Mouse (Mus musculus): ENCODE data around the gene Vwa5b1. TPM values are rescaled to one million over a fixed set of nuclear protein-coding genes. Genes with fewer than 3 reads are reported as not detected.

The Vwa5b1 gene
- polyA plus RNA-seq, 1 experiment from 2014 or later, result 0.19 TPM

DNA sequence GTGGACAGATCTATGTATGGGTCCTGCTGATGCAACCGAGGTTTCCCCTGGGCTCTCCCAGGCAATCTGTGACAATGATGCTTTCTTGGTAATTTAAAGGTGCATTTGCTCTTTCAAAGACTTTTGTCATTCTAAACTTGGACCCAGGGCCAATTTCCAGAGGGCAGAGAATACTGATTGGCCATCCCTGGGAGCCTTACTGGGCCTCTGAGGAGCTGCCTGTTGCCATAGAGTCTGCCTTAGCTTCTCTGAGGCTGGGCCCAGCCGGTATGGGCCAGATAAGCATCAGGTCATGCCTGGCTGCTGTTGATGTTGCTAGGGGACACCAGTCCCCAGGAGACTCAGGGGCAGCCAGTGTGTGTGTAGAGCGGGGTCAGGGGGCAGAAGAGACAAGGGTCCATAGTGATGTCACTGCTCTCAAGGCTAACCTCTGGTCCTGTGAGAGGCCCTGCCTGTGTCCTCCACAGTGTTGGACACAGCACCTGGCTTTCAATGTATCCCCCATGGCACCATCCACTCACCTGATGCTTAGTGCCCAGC is 12.5 kb upstream of the Vwa5b1 start:
- Histone ChIP-seq H3K4me3 (replicated peaks) (no peak overlapping the region), H3K9ac (no peak overlapping the region), H3K4me2 (replicated peaks) (no peak overlapping the region), H3K27ac (no peak overlapping the region), H3K36me3 (no peaks in the 10 kb centered on the region), H3K9me3 (no peaks in the 10 kb centered on the region), H3K27me3 (replicated peaks) (no peaks in the 10 kb centered on the region), H3K4me1 (replicated peaks) (no peaks in the 10 kb centered on the region)
- WGBS, result 51% methylated on average over 3 of the region's 3 CpGs
- no peak for ATAC-seq

GRCm38 (mm10) chr4:138642272-138642671 is 6.6 kb upstream of the Vwa5b1 start:
- WGBS, result 24% methylated on average over 4 of the region's 4 CpGs
- no peaks in the 10 kb centered on the region for H3K27me3 ChIP-seq (replicated peaks)

GRCm38 (mm10) chr4:138636146-138636511 is 445 bp upstream of the Vwa5b1 start:
- H3K4me1 ChIP-seq (replicated peaks), result no peaks in the 10 kb centered on the region
- no peak overlapping the region for H3K4me3 ChIP-seq (replicated peaks)
- no peak overlapping the region for H3K9ac ChIP-seq
- H3K4me2 ChIP-seq (replicated peaks), result no peak overlapping the region
- no peak overlapping the region for H3K27ac ChIP-seq
- no peak for ATAC-seq
- H3K27me3 ChIP-seq (replicated peaks), result no peaks in the 10 kb centered on the region; the same call in 1 of the 2 replicates
- H3K36me3 ChIP-seq, result no peaks in the 10 kb centered on the region
- H3K9me3 ChIP-seq, result no peaks in the 10 kb centered on the region
- 48% methylated on average over 4 of the region's 4 CpGs for WGBS

More at GRCm38 (mm10) chr4:138642272-138642671, 6.6 kb upstream of the Vwa5b1 start:
- Histone ChIP-seq H3K4me2 (replicated peaks) (no peak overlapping the region), H3K4me1 (replicated peaks) (no peaks in the 10 kb centered on the region), H3K4me3 (replicated peaks) (no peak overlapping the region), H3K9me3 (no peaks in the 10 kb centered on the region), H3K36me3 (no peaks in the 10 kb centered on the region), H3K9ac (no peak overlapping the region), H3K27ac (no peak overlapping the region)
- ATAC-seq, result no peak

DNA sequence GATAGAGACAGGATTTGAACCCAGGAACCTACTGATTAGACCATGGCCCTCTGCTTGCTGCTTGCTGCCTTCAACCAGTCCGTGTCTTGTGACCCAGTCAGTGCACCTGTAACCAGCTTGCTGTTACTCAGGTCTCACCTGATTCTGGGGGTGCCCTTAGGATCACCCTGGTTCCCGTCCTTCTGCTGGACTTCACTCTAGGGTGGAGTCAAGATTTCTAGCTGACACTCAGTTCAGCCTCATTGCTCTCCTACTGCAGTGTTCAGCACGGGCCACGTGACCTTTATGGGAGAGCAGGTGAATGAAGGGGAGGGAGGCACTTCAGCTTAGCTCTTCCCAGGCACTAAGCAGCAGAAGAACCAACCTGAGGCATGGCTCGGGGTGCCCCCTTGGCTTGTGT is 7.4 kb downstream of the Vwa5b1 start:
- Histone ChIP-seq H3K27me3 (replicated peaks) (no peaks in the 10 kb centered on the region), H3K36me3 (no peaks in the 10 kb centered on the region), H3K9ac (no peak overlapping the region), H3K9me3 (no peaks in the 10 kb centered on the region), H3K4me2 (replicated peaks) (no peak overlapping the region), H3K4me1 (replicated peaks) (no peaks in the 10 kb centered on the region), H3K27ac (no peak overlapping the region), H3K4me3 (replicated peaks) (no peak overlapping the region)
- peak; percentile 75 for ATAC-seq
- 59% methylated on average over 5 of the region's 5 CpGs for WGBS

GRCm38 (mm10) chr4:138614454-138614853 is 21.2 kb downstream of the Vwa5b1 start:
- WGBS, result 1% methylated on average over 8 of the region's 8 CpGs
- no peak for ATAC-seq

GRCm38 (mm10) chr4:138601926-138602325 is 33.8 kb downstream of the Vwa5b1 start:
- no peaks in the 10 kb centered on the region for H3K36me3 ChIP-seq
- no peak overlapping the region for H3K27ac ChIP-seq
- 60% methylated on average over 9 of the region's 9 CpGs for WGBS
- no peaks in the 10 kb centered on the region for H3K27me3 ChIP-seq (replicated peaks)
- H3K9me3 ChIP-seq, result no peaks in the 10 kb centered on the region
- no peak overlapping the region for H3K4me3 ChIP-seq (replicated peaks)
- H3K4me2 ChIP-seq (replicated peaks), result no peak overlapping the region
- H3K4me1 ChIP-seq (replicated peaks), result no peaks in the 10 kb centered on the region
- no peak overlapping the region for H3K9ac ChIP-seq
- no peak for ATAC-seq

More at GRCm38 (mm10) chr4:138614454-138614853, 21.2 kb downstream of the Vwa5b1 start:
- Histone ChIP-seq H3K9ac (no peak overlapping the region), H3K9me3 (no peaks in the 10 kb centered on the region), H3K4me3 (replicated peaks) (no peak overlapping the region), H3K4me1 (replicated peaks) (0 out of 2 replicates have a peak, but pooled peaks cover 3% of the 10 kb centered on the region), H3K27ac (no peak overlapping the region), H3K4me2 (replicated peaks) (no peak overlapping the region), H3K27me3 (replicated peaks) (no peaks in the 10 kb centered on the region), H3K36me3 (no peaks in the 10 kb centered on the region)

GRCm38 (mm10) chr4:138597904-138598347 is 37.8 kb downstream of the Vwa5b1 start:
- Histone ChIP-seq H3K4me3 (replicated peaks) (no peak overlapping the region), H3K27me3 (replicated peaks) (no peaks in the 10 kb centered on the region), H3K36me3 (no peaks in the 10 kb centered on the region), H3K4me1 (replicated peaks) (no peaks in the 10 kb centered on the region), H3K9ac (no peak overlapping the region), H3K4me2 (replicated peaks) (no peak overlapping the region), H3K27ac (no peak overlapping the region), H3K9me3 (no peaks in the 10 kb centered on the region)
- WGBS, result 10% methylated on average over 7 of the region's 7 CpGs
- ATAC-seq, result no peak

DNA sequence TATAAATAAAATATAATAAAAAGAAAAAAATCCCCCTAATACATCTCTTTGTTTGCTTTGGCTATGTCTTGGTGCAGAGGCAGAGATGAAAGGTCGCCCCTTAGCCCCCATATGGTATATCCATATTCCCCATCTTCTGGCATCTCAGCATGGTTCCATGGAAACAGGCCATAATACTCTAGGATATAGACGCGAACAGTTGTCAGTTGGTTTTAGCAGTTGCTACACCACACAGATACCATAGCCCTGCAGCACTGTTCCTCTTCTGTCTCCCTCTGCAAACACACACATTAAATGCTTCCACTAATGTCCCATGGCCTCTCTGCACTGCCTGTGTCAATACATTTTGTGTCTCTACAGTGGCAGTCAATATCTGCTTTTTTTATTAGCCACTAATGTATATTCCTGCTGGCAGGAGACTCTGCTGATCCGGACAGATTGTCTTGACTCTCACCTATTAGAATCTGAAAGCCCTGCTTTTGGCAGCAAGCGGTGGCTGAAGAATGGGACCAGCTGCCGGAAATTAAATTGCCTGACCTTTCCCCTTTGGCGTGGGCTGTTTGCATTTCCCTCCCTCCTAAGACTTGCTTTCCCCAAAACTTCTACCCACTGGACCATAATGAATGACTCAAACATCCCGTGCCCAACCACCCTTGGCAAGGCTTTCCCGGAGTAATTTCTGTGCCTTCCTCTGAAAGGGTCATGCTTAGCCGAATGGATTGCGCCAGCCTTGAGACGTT is 39.1 kb downstream of the Vwa5b1 start:
- H3K36me3 ChIP-seq, result no peaks in the 10 kb centered on the region
- H3K27ac ChIP-seq, result no peak overlapping the region

GRCm38 (mm10) chr4:138584946-138585345 is 50.7 kb downstream of the Vwa5b1 start:
- no peak overlapping the region for H3K4me3 ChIP-seq (replicated peaks)
- H3K9ac ChIP-seq, result no peak overlapping the region
- H3K36me3 ChIP-seq, result no peaks in the 10 kb centered on the region
- no peak overlapping the region for H3K4me2 ChIP-seq (replicated peaks)
- no peaks in the 10 kb centered on the region for H3K4me1 ChIP-seq (replicated peaks)
- H3K27ac ChIP-seq, result no peak overlapping the region
- no peak for ATAC-seq
- no peaks in the 10 kb centered on the region for H3K27me3 ChIP-seq (replicated peaks)
- H3K9me3 ChIP-seq, result no peaks in the 10 kb centered on the region

More for the DNA sequence above, 39.1 kb downstream of the Vwa5b1 start:
- no peak for ATAC-seq
- H3K4me3 ChIP-seq (replicated peaks), result no peak overlapping the region
- H3K9me3 ChIP-seq, result no peaks in the 10 kb centered on the region
- no peaks in the 10 kb centered on the region for H3K27me3 ChIP-seq (replicated peaks)
- no peak overlapping the region for H3K4me2 ChIP-seq (replicated peaks)
- 70% methylated on average over 12 of the region's 12 CpGs for WGBS
- no peaks in the 10 kb centered on the region for H3K4me1 ChIP-seq (replicated peaks)
- H3K9ac ChIP-seq, result no peak overlapping the region

DNA sequence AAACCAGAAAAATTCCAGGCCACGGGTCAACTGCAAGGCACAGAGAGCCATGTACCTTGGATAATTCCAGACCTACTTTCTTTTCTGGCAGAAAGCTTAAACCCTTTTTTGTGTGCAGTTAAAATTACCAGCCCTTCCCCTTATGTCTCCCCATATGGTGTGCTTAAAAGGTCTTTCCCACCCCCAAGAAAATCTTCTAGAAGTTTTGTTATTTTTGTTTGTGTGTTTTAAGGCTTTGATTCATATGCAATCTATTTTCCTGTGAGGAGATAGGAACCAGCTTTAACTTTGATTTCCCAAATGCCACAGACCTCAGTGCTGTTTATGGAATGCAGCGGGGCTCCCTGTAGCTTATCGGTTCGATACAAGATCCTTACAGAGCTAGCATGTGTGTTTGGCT is 53.2 kb downstream of the Vwa5b1 start:
- Histone ChIP-seq H3K9ac (no peak overlapping the region), H3K36me3 (no peaks in the 10 kb centered on the region), H3K4me2 (replicated peaks) (no peak overlapping the region), H3K27me3 (replicated peaks) (no peaks in the 10 kb centered on the region), H3K4me1 (replicated peaks) (no peaks in the 10 kb centered on the region), H3K27ac (no peak overlapping the region), H3K9me3 (no peaks in the 10 kb centered on the region), H3K4me3 (replicated peaks) (no peak overlapping the region)
- WGBS, result 62% methylated on average over 4 of the region's 4 CpGs
- no peak for ATAC-seq

- Histone ChIP-seq H3K4me3 (replicated peaks) (no peak overlapping the region), H3K27me3 (replicated peaks) (no peaks in the 10 kb centered on the region), H3K9me3 (no peaks in the 10 kb centered on the region), H3K9ac (no peak overlapping the region), H3K4me1 (replicated peaks) (no peaks in the 10 kb centered on the region), H3K27ac (no peak overlapping the region), H3K4me2 (replicated peaks) (no peak overlapping the region), H3K36me3 (no peaks in the 10 kb centered on the region)
- no peak for ATAC-seq
- 68% methylated on average over 19 of the region's 19 CpGs for WGBS
These were observed 57.3 kb downstream of the Vwa5b1 start for GRCm38 (mm10) chr4:138578406-138578805.

DNA sequence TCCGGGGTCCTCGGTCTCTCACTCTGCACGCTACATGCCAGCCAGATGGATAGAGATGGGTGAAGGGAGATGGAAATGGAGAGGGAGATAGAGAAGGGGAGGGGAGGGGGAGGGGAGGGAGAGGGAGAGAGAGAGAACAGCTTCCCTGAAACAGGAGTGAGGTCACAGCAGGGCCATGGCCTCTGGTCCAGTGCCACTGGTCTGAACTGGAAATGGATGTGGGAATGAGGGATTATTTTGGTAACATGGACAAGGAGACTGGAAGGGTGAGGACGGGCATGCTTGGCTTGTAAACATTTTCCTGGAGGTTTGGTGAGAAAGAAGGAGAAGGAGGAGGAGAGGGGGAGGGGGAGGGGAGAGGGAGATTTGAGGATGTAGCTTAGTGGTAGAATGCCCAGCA is 59.0 kb downstream of the Vwa5b1 start:
- Histone ChIP-seq H3K4me3 (replicated peaks) (no peak overlapping the region), H3K9me3 (no peaks in the 10 kb centered on the region), H3K36me3 (no peaks in the 10 kb centered on the region), H3K9ac (no peak overlapping the region), H3K4me2 (replicated peaks) (no peak overlapping the region), H3K27ac (no peak overlapping the region), H3K4me1 (replicated peaks) (no peaks in the 10 kb centered on the region), H3K27me3 (replicated peaks) (no peaks in the 10 kb centered on the region)
- ATAC-seq, result no peak
- WGBS, result 83% methylated on average over 3 of the region's 4 CpGs
